Comparison of ENCODE assay signal across 8 mouse cellular contexts in genomic region chr4:129600233-129601158, GRCm38 (mm10). TPM values are rescaled to one million over a fixed set of nuclear protein-coding genes. Genes with fewer than 3 reads are reported as not detected.
DNase-seq lines count a peak whose midpoint lies in the region; ATAC-seq and TF ChIP-seq lines count a peak whose summit lies in the region.

Gene Eif3i, minus strand, starts transcription at chr4:129600648.
Gene Tmem234, plus strand, starts transcription at chr4:129600668.

- peak; percentile 77 for ATAC-seq in heart, embryonic 13.5 days (ENCODE audit: extremely low read depth, insufficient number of reproducible peaks, low FRiP score, low TSS enrichment)
- ATAC-seq in liver, embryonic 16.5 days (ENCODE audit: low read depth), result peak; percentile 91
- peak; percentile 88 for ATAC-seq in neural tube, embryonic 12.5 days (ENCODE audit: low FRiP score, low read depth)
- peak; percentile 91 for ATAC-seq in stomach, postnatal 0 days (ENCODE audit: low FRiP score, low TSS enrichment)

- peak; percentile 64 for DNase-seq in c-Kit-negative CD71-positive TER-119-positive erythroid progenitor cells, embryonic 14.5 days (ENCODE audit: low read depth, low spot score)
- peak; percentile 40 for DNase-seq in fibroblast of lung, adult 2 months (ENCODE audit: low read depth)
- DNase-seq in kidney, postnatal 10 days, result peak; percentile 90
- peak; percentile 87 for DNase-seq in stomach, postnatal 0 days (ENCODE audit: low spot score)

- H3K4me3 ChIP-seq in E14TG2a.4 (replicated peaks; ENCODE audit: low read length), result peak within 1 kb of the TSS; percentile 100
- H3K4me3 ChIP-seq in heart, embryonic 13.5 days, result peak within 1 kb of the TSS; percentile 99
- H3K4me3 ChIP-seq in liver, embryonic 16.5 days (ENCODE audit: low read depth, low read length), result peak within 1 kb of the TSS; percentile 98
- H3K4me3 ChIP-seq in neural tube, embryonic 12.5 days, result peak within 1 kb of the TSS; percentile 93
- peak within 1 kb of the TSS; percentile 98 for H3K4me3 ChIP-seq in stomach, postnatal 0 days (ENCODE audit: low read depth, low read length)

- peaks cover 76% of the 10 kb centered on the region for H3K36me3 ChIP-seq in E14TG2a.4 (ENCODE audit: insufficient read depth, low read length)
- H3K36me3 ChIP-seq in heart, embryonic 13.5 days, result peaks cover 68% of the 10 kb centered on the region
- peaks cover 17% of the 10 kb centered on the region for H3K36me3 ChIP-seq in liver, embryonic 16.5 days (ENCODE audit: control insufficient read depth, insufficient read depth)
- peaks cover 52% of the 10 kb centered on the region for H3K36me3 ChIP-seq in neural tube, embryonic 12.5 days
- peaks cover 8% of the 10 kb centered on the region; the same call in 1 of the 2 replicates for H3K36me3 ChIP-seq in stomach, postnatal 0 days (ENCODE audit: control insufficient read depth, insufficient read depth, low read length)

- H3K4me1 ChIP-seq in E14TG2a.4 (replicated peaks; ENCODE audit: low read depth, low read length), result peaks cover 68% of the 10 kb centered on the region
- peaks cover 27% of the 10 kb centered on the region for H3K4me1 ChIP-seq in heart, embryonic 13.5 days
- H3K4me1 ChIP-seq in liver, embryonic 16.5 days (ENCODE audit: control insufficient read depth, low read depth, low read length), result peaks cover 28% of the 10 kb centered on the region
- H3K4me1 ChIP-seq in neural tube, embryonic 12.5 days, result peaks cover 27% of the 10 kb centered on the region
- peaks cover 7% of the 10 kb centered on the region; the same call in 1 of the 2 replicates for H3K4me1 ChIP-seq in stomach, postnatal 0 days (replicated peaks; ENCODE audit: control insufficient read depth, insufficient read depth)

- under 1% methylated on average over 71 of the region's 74 CpGs for WGBS in heart, embryonic 13.5 days
- WGBS in liver, embryonic 16.5 days (ENCODE audit: insufficient replicate concordance), result under 1% methylated on average over 74 of the region's 74 CpGs
- under 1% methylated on average over 74 of the region's 74 CpGs for WGBS in neural tube, embryonic 12.5 days
- under 1% methylated on average over 74 of the region's 74 CpGs for WGBS in stomach, postnatal 0 days

- H3K27me3 ChIP-seq in E14TG2a.4 (ENCODE audit: insufficient read depth, low read length), result no peaks in the 10 kb centered on the region
- H3K27me3 ChIP-seq in heart, embryonic 13.5 days (replicated peaks), result no peaks in the 10 kb centered on the region
- H3K27me3 ChIP-seq in liver, embryonic 16.5 days (ENCODE audit: control insufficient read depth, insufficient read depth, low read depth, low read length), result no peaks in the 10 kb centered on the region
- no peaks in the 10 kb centered on the region for H3K27me3 ChIP-seq in neural tube, embryonic 12.5 days (replicated peaks)
- H3K27me3 ChIP-seq in stomach, postnatal 0 days (ENCODE audit: control insufficient read depth, insufficient read depth, low read length), result no peaks in the 10 kb centered on the region

- peak within 1 kb of the TSS; percentile 97 for H3K9ac ChIP-seq in heart, embryonic 13.5 days
- H3K9ac ChIP-seq in liver, embryonic 16.5 days (ENCODE audit: low read depth, low read length), result peak within 1 kb of the TSS; percentile 97
- H3K9ac ChIP-seq in neural tube, embryonic 12.5 days, result peak within 1 kb of the TSS; percentile 70
- peak within 1 kb of the TSS; percentile 92 for H3K9ac ChIP-seq in stomach, postnatal 0 days (ENCODE audit: low read length)

- no peaks in the 10 kb centered on the region for H3K9me3 ChIP-seq in E14TG2a.4 (ENCODE audit: low read length)
- no peaks in the 10 kb centered on the region for H3K9me3 ChIP-seq in heart, embryonic 13.5 days
- no peaks in the 10 kb centered on the region for H3K9me3 ChIP-seq in liver, embryonic 16.5 days (replicated peaks; ENCODE audit: control insufficient read depth, low read length)
- no peaks in the 10 kb centered on the region for H3K9me3 ChIP-seq in neural tube, embryonic 12.5 days
- H3K9me3 ChIP-seq in stomach, postnatal 0 days (ENCODE audit: control insufficient read depth, low read length), result no peaks in the 10 kb centered on the region

- H3K4me2 ChIP-seq in heart, embryonic 13.5 days, result peak within 1 kb of the TSS; percentile 88
- H3K4me2 ChIP-seq in liver, embryonic 16.5 days (ENCODE audit: low read depth, low read length), result peak within 1 kb of the TSS; percentile 91
- peak within 1 kb of the TSS; percentile 91 for H3K4me2 ChIP-seq in neural tube, embryonic 12.5 days (replicated peaks)
- peak within 1 kb of the TSS; percentile 88 for H3K4me2 ChIP-seq in stomach, postnatal 0 days (replicated peaks; ENCODE audit: low read depth)

- H3K27ac ChIP-seq in heart, embryonic 13.5 days (replicated peaks), result peak within 1 kb of the TSS; percentile 81
- H3K27ac ChIP-seq in liver, embryonic 16.5 days (ENCODE audit: low read length), result peak within 1 kb of the TSS; percentile 90
- peak within 1 kb of the TSS; percentile 33; the same call in 1 of the 2 replicates for H3K27ac ChIP-seq in neural tube, embryonic 12.5 days
- peak within 1 kb of the TSS; percentile 83 for H3K27ac ChIP-seq in stomach, postnatal 0 days (replicated peaks)

- no peak for TF ChIP-seq EP300 in stomach, postnatal 0 days (optimal IDR thresholded peaks at IDR 0.05)

- TF ChIP-seq CTCF in E14TG2a.4 (conservative IDR thresholded peaks at IDR 0.05; ENCODE audit: low read length), result no peak
- peak; percentile 24; the same call in 1 of the 2 replicates for TF ChIP-seq CTCF in stomach, postnatal 0 days (IDR thresholded peaks at IDR 0.05; ENCODE audit: low read depth)

RNA-seq across cellular contexts. Expression of gene Eif3i, which starts in this region (rescaled TPM):
- polyA plus RNA-seq in heart, embryonic 13.5 days (2015; fragmentation: Nextera tagmentation; extraction: Ambion mirVana), result 169 and 189 TPM in 2 replicates
- 133 and 142 TPM in 2 replicates for polyA plus RNA-seq in liver, embryonic 16.5 days (2015; fragmentation: Nextera tagmentation; extraction: Ambion mirVana)
- 200 and 208 TPM in 2 replicates for polyA plus RNA-seq in neural tube, embryonic 12.5 days (2016; fragmentation: Nextera tagmentation; extraction: Ambion mirVana)
- 222 and 230 TPM in 2 replicates for polyA plus RNA-seq in stomach, postnatal 0 days (2015; fragmentation: Nextera tagmentation; extraction: Ambion mirVana)

RNA-seq across cellular contexts. Expression of gene Tmem234, which starts in this region (rescaled TPM):
- 160 and 179 TPM in 2 replicates for polyA plus RNA-seq in heart, embryonic 13.5 days (2015; fragmentation: Nextera tagmentation; extraction: Ambion mirVana)
- polyA plus RNA-seq in liver, embryonic 16.5 days (2015; fragmentation: Nextera tagmentation; extraction: Ambion mirVana), result 104 and 106 TPM in 2 replicates
- polyA plus RNA-seq in neural tube, embryonic 12.5 days (2016; fragmentation: Nextera tagmentation; extraction: Ambion mirVana), result 175 and 183 TPM in 2 replicates
- polyA plus RNA-seq in stomach, postnatal 0 days (2015; fragmentation: Nextera tagmentation; extraction: Ambion mirVana), result 168 and 169 TPM in 2 replicates

Comparison
In these comparisons a context has a peak if more than half of its experiments do, and no peak if none do; other contexts are left out.
1. Peak in every context shown above with its lines: DNase-seq, ATAC-seq, H3K4me3 ChIP-seq and H3K27ac ChIP-seq.
2. DNase-seq: peak in every context shown above with its lines; median percentile 90 in kidney, postnatal 10 days; 87 in stomach, postnatal 0 days; 64 in c-Kit-negative CD71-positive TER-119-positive erythroid progenitor cells, embryonic 14.5 days; 40 in fibroblast of lung, adult 2 months.
3. H3K27ac ChIP-seq: peak in every context shown above with its lines; median percentile 90 in liver, embryonic 16.5 days; 83 in stomach, postnatal 0 days; 81 in heart, embryonic 13.5 days; 33 in neural tube, embryonic 12.5 days.